Mouse (Mus musculus) ES-Bruce4 (cell line): ENCODE measurements around the gene Gm9507. TPM values are rescaled to one million over a fixed set of nuclear protein-coding genes. Genes with fewer than 3 reads are reported as not detected.
"Not testable (repeated sequence)": the region's sequence is repeated elsewhere in the genome, so short reads cannot be mapped to it uniquely, and the experiment has no call there.

Experiments used
- H3K27ac ChIP-seq: 2 replicates; pipeline ENCODE4 v1.5.1; 2012; ENCODE audit warnings: low read length, inconsistent platforms; ENCODE audit not compliant: insufficient read depth
- H3K27me3 ChIP-seq: 2 replicates; pipeline ENCODE4 v1.6.1; 2012; ENCODE audit warnings: mild to moderate bottlenecking, low read length, inconsistent platforms; ENCODE audit not compliant: control insufficient read depth, poor library complexity, insufficient read depth, severe bottlenecking
- H3K36me3 ChIP-seq: 2 replicates; pipeline ENCODE4 v1.6.1; 2012; ENCODE audit warnings: inconsistent platforms, mild to moderate bottlenecking, low read length, moderate library complexity; ENCODE audit not compliant: control insufficient read depth, poor library complexity, insufficient read depth, severe bottlenecking
- H3K4me1 ChIP-seq: one replicate; pipeline ENCODE4 v1.8.1; 2011; ENCODE audit warnings: low read length; ENCODE audit not compliant: control insufficient read depth, insufficient read depth
- H3K4me3 ChIP-seq: 2 replicates; pipeline ENCODE4 v1.5.1; 2011; ENCODE audit warnings: low read depth, mild to moderate bottlenecking, low read length
- H3K9ac ChIP-seq: 2 replicates; pipeline ENCODE4 v1.6.1; 2012; ENCODE audit warnings: low read depth, mild to moderate bottlenecking, inconsistent platforms; ENCODE audit not compliant: poor library complexity, severe bottlenecking
- H3K9me3 ChIP-seq: replicated peaks from 2 replicates; pipeline ENCODE4 v1.6.1; 2012; ENCODE audit warnings: mild to moderate bottlenecking, low read length, inconsistent platforms; ENCODE audit not compliant: control insufficient read depth, poor library complexity, insufficient read depth, severe bottlenecking
- EP300 ChIP-seq: IDR thresholded peaks from 2 replicates; pipeline ENCODE4 v1.6.1; 2011; ENCODE audit warnings: low read depth, low read length; ENCODE audit not compliant: insufficient read depth
- polyA plus RNA-seq: library from polyadenylated mRNA; stranded (reverse); fragments of >200 nt; gene quantifications from 2 replicates; pipeline ENCODE4 v1.2.4, GENCODE M21; 2011; ENCODE audit warnings: low read depth; ENCODE audit not compliant: missing spikeins, insufficient read depth, insufficient read length

Gene Gm9507
- polyA plus RNA-seq, 1 experiment, result not detected

GRCm38 (mm10) chr10:77782442-77782841, 29.2 kb downstream of the Gm9507 start, which contains the start of gene Gm3250:
TSS of gene Gm3250 (minus strand) at chr10:77782542.
- H3K4me3 ChIP-seq, H3K36me3 ChIP-seq, H3K4me1 ChIP-seq, H3K27me3 ChIP-seq, H3K9ac ChIP-seq, H3K9me3 ChIP-seq, H3K27ac ChIP-seq: not testable (repeated sequence)

- not testable (repeated sequence) for H3K27ac ChIP-seq, H3K9me3 ChIP-seq, H3K9ac ChIP-seq, H3K36me3 ChIP-seq, H3K4me3 ChIP-seq, H3K27me3 ChIP-seq, H3K4me1 ChIP-seq
Measured at GRCm38 (mm10) chr10:77776844-77777243, 34.8 kb downstream of the Gm9507 start, which contains the start of gene Gm7138. TSS of gene Gm7138 (minus strand) at chr10:77776944.

- H3K4me1 ChIP-seq, H3K4me3 ChIP-seq, H3K9ac ChIP-seq, H3K9me3 ChIP-seq, H3K36me3 ChIP-seq, H3K27ac ChIP-seq, H3K27me3 ChIP-seq: not testable (repeated sequence)
Measured at GRCm38 (mm10) chr10:77772142-77772541, 39.5 kb downstream of the Gm9507 start.

GRCm38 (mm10) chr10:77771225-77771624, 40.4 kb downstream of the Gm9507 start, which contains the start of gene Gm3238:
TSS of gene Gm3238 (minus strand) at chr10:77771325.
- not testable (repeated sequence) for H3K4me1 ChIP-seq, H3K4me3 ChIP-seq, H3K9ac ChIP-seq, H3K9me3 ChIP-seq, H3K27me3 ChIP-seq, H3K27ac ChIP-seq, H3K36me3 ChIP-seq

GRCm38 (mm10) chr10:77769727-77770126, 41.9 kb downstream of the Gm9507 start:
- Histone ChIP-seq H3K27me3 (no peaks in the 10 kb centered on the region), H3K9me3 (no peaks in the 10 kb centered on the region), H3K9ac (no peak overlapping the region), H3K4me3 (no peak overlapping the region), H3K36me3 (no peaks in the 10 kb centered on the region), H3K27ac (no peak overlapping the region), H3K4me1 (no peaks in the 10 kb centered on the region)
- no peak for TF ChIP-seq EP300

Other genes with a start within 250 kb of the Gm9507 start
- 83.2 and 89.6 TPM in 2 replicates for gene Pttg1ip, start 230.1 kb downstream of the Gm9507 start, polyA plus RNA-seq
- gene Sumo3, start 205.7 kb downstream of the Gm9507 start, polyA plus RNA-seq, result 218 and 242 TPM in 2 replicates
- gene Gm49325, start 205.6 kb downstream of the Gm9507 start, polyA plus RNA-seq, result 50.7 and 57.6 TPM in 2 replicates
- 40.2 and 43.2 TPM in 2 replicates for gene Ube2g2, start 189.6 kb downstream of the Gm9507 start, polyA plus RNA-seq
- 0.91 and 1.2 TPM in 2 replicates for gene Tspear, start 125.3 kb downstream of the Gm9507 start, polyA plus RNA-seq
- not detected in 2 replicates for gene Gm19402, start 121.1 kb downstream of the Gm9507 start, polyA plus RNA-seq
- not detected in 2 replicates for gene Gm9508, start 114.6 kb downstream of the Gm9507 start, polyA plus RNA-seq
- gene Gm10272, start 105.2 kb downstream of the Gm9507 start, polyA plus RNA-seq, result not detected in 2 replicates
- gene Gm10024, start 100.4 kb downstream of the Gm9507 start, polyA plus RNA-seq, result not detected in 2 replicates
- gene Gm10142, start 96.0 kb downstream of the Gm9507 start, polyA plus RNA-seq, result not detected in 2 replicates
- gene Krtap12-1, start 91.2 kb downstream of the Gm9507 start, polyA plus RNA-seq, result not detected in 2 replicates
- not detected in 2 replicates for gene Gm10100, start 85.4 kb downstream of the Gm9507 start, polyA plus RNA-seq
- not detected in 2 replicates for gene Gm18596, start 69.2 kb downstream of the Gm9507 start, polyA plus RNA-seq
- not detected in 2 replicates for gene Gm9736, start 60.5 kb downstream of the Gm9507 start, polyA plus RNA-seq
- gene Gm3233, start 52.2 kb downstream of the Gm9507 start, polyA plus RNA-seq, result not detected in 2 replicates
- gene Gm3238, start 40.5 kb downstream of the Gm9507 start, polyA plus RNA-seq, result not detected in 2 replicates
- not detected in 2 replicates for gene Gm7138, start 34.9 kb downstream of the Gm9507 start, polyA plus RNA-seq
- gene Gm3250, start 29.3 kb downstream of the Gm9507 start, polyA plus RNA-seq, result not detected in 2 replicates
- gene Gm7137, start 23.6 kb downstream of the Gm9507 start, polyA plus RNA-seq, result not detected in 2 replicates
- gene Gm9639, start 16.8 kb downstream of the Gm9507 start, polyA plus RNA-seq, result not detected in 2 replicates
- not detected in 2 replicates for gene Gm19668, start 12.7 kb downstream of the Gm9507 start, polyA plus RNA-seq
- gene Gm2696, start 2.8 kb upstream of the Gm9507 start, polyA plus RNA-seq, result not detected in 2 replicates
- not detected in 2 replicates for gene Krtap10-4, start 15.3 kb upstream of the Gm9507 start, polyA plus RNA-seq
- not detected in 2 replicates for gene Krtap10-10, start 24.1 kb upstream of the Gm9507 start, polyA plus RNA-seq
- gene Gm36176, start 35.0 kb upstream of the Gm9507 start, polyA plus RNA-seq, result not detected in 2 replicates
- gene Gm10318, start 41.0 kb upstream of the Gm9507 start, polyA plus RNA-seq, result not detected in 2 replicates
- not detected in 2 replicates for gene Gm3285, start 50.1 kb upstream of the Gm9507 start, polyA plus RNA-seq
- gene Lrrc3, start 90.7 kb upstream of the Gm9507 start, polyA plus RNA-seq, result 5.6 and 6.3 TPM in 2 replicates
- 0.07 TPM in 1 of 2 replicates, not detected in the other for gene Trpm2, start 158.7 kb upstream of the Gm9507 start, polyA plus RNA-seq
- gene 1810043G02Rik, start 166.7 kb upstream of the Gm9507 start, polyA plus RNA-seq, result 4.2 and 4.7 TPM in 2 replicates
- 100 and 102 TPM in 2 replicates for gene Pfkl, start 198.2 kb upstream of the Gm9507 start, polyA plus RNA-seq
- gene Dnmt3l, start 230.1 kb upstream of the Gm9507 start, polyA plus RNA-seq, result 175 and 179 TPM in 2 replicates
- gene Aire, start 231.8 kb upstream of the Gm9507 start, polyA plus RNA-seq, result 20.9 and 23.5 TPM in 2 replicates